Mouse (Mus musculus) forebrain, embryonic 10.5 days (tissue): ENCODE results near the gene Dmbt1. TPM values are rescaled to one million over a fixed set of nuclear protein-coding genes. Genes with fewer than 3 reads are reported as not detected.

ENCODE experiments used
- DNase-seq: peaks from one replicate; pipeline ENCODE4 v3.0.0-alpha.2; 2017; ENCODE audit warnings: low spot score; ENCODE audit errors: extremely low spot score
- H3K27ac ChIP-seq: fragments of 300-500 bp; sonication (generic); 2 replicates; pipeline ENCODE4 v1.5.1; 2016; ENCODE audit warnings: mild to moderate bottlenecking
- H3K27me3 ChIP-seq: fragments of 300-500 bp; sonication (generic); 2 replicates; pipeline ENCODE4 v1.6.1; 2016; ENCODE audit warnings: mild to moderate bottlenecking; ENCODE audit not compliant: poor library complexity, severe bottlenecking
- H3K36me3 ChIP-seq: fragments of 300-500 bp; sonication (generic); replicated peaks from 2 replicates; pipeline ENCODE4 v1.6.1; 2016; ENCODE audit warnings: mild to moderate bottlenecking, moderate library complexity
- H3K4me1 ChIP-seq: fragments of 300-500 bp; sonication (generic); 2 replicates; pipeline ENCODE4 v1.6.1; 2016
- H3K4me3 ChIP-seq: fragments of 300-500 bp; sonication (generic); 2 replicates; pipeline ENCODE4 v1.5.1; 2016; ENCODE audit warnings: mild to moderate bottlenecking, moderate library complexity
- H3K9me3 ChIP-seq: fragments of 300-500 bp; sonication (generic); 2 replicates; pipeline ENCODE4 v1.6.1; 2016; ENCODE audit warnings: mild to moderate bottlenecking, moderate library complexity
- WGBS: fragments of 180-500 bp; shearing (Covaris S2); methylation state at CpG from one replicate; pipeline ENCODE4 v1.1.7; 2016; 5-methylcytosine and 5-hydroxymethylcytosine counted together
- polyA plus RNA-seq: library from polyadenylated mRNA; unstranded; fragments of >200 nt; fragmentation: Nextera tagmentation; extraction: Ambion mirVana; gene quantifications from 2 replicates; pipeline ENCODE4 v1.2.1, GENCODE M21; 2016

The Dmbt1 gene
- not detected in 2 replicates for polyA plus RNA-seq

- H3K27ac ChIP-seq = no peak within 1 kb of the TSS
- H3K9me3 ChIP-seq = no peaks in the 10 kb centered on the region
- no peaks in the 10 kb centered on the region for H3K36me3 ChIP-seq
- peaks cover 12% of the 10 kb centered on the region for H3K4me1 ChIP-seq
- no peak for DNase-seq
- H3K27me3 ChIP-seq = 0 out of 2 replicates have a peak, but pooled peaks cover 14% of the 10 kb centered on the region
- WGBS = 89% methylated on average over 5 of the region's 5 CpGs
- no peak within 1 kb of the TSS for H3K4me3 ChIP-seq
Observed at GRCm38 (mm10) chr7:131031755-131032154, at the start of gene Dmbt1. Gene Dmbt1 (plus strand): TSS chr7:131032053.

- Histone ChIP-seq H3K4me1 (peaks cover 22% of the 10 kb centered on the region), H3K36me3 (no peaks in the 10 kb centered on the region), H3K9me3 (no peaks in the 10 kb centered on the region), H3K27ac (0 out of 2 replicates have a peak overlapping the region, but pooled peaks have one; percentile 20), H3K27me3 (no peaks in the 10 kb centered on the region), H3K4me3 (no peak overlapping the region)
- DNase-seq = peak; percentile 27
- WGBS = 50% methylated on average over 4 of the region's 4 CpGs
Observed at GRCm38 (mm10) chr7:130982371-130982770, 49.5 kb upstream of the Dmbt1 start.

- Histone ChIP-seq H3K4me3 (no peak overlapping the region), H3K4me1 (peaks cover 18% of the 10 kb centered on the region), H3K36me3 (no peaks in the 10 kb centered on the region), H3K27ac (no peak overlapping the region), H3K27me3 (no peaks in the 10 kb centered on the region), H3K9me3 (no peaks in the 10 kb centered on the region)
- 72% methylated on average over 3 of the region's 3 CpGs for WGBS
- DNase-seq = no peak
Observed at GRCm38 (mm10) chr7:130982881-130983280, 49.0 kb upstream of the Dmbt1 start.

- no peaks in the 10 kb centered on the region for H3K9me3 ChIP-seq
- H3K4me1 ChIP-seq = peaks cover 15% of the 10 kb centered on the region
- WGBS = 95% methylated on average over 7 of the region's 7 CpGs
Observed at GRCm38 (mm10) chr7:130984294-130984693, 47.6 kb upstream of the Dmbt1 start.

GRCm38 (mm10) chr7:130985193-130985592 lies 46.7 kb upstream of the Dmbt1 start:
- 92% methylated on average over 12 of the region's 12 CpGs for WGBS
- Histone ChIP-seq H3K27ac (no peak overlapping the region), H3K27me3 (no peaks in the 10 kb centered on the region), H3K4me1 (peaks cover 15% of the 10 kb centered on the region), H3K36me3 (no peaks in the 10 kb centered on the region), H3K9me3 (no peaks in the 10 kb centered on the region), H3K4me3 (no peak overlapping the region)
- no peak for DNase-seq

More at GRCm38 (mm10) chr7:130984294-130984693, 47.6 kb upstream of the Dmbt1 start:
- DNase-seq = no peak
- Histone ChIP-seq H3K27me3 (no peaks in the 10 kb centered on the region), H3K27ac (no peak overlapping the region), H3K36me3 (no peaks in the 10 kb centered on the region), H3K4me3 (no peak overlapping the region)

- H3K27ac ChIP-seq = no peak overlapping the region
- WGBS = 88% methylated on average over 3 of the region's 3 CpGs
Observed at GRCm38 (mm10) chr7:130985716-130986115, 46.1 kb upstream of the Dmbt1 start.

GRCm38 (mm10) chr7:130988146-130988545 lies 43.7 kb upstream of the Dmbt1 start:
- WGBS = 87% methylated on average over 5 of the region's 5 CpGs
- no peak for DNase-seq
- H3K4me1 ChIP-seq = no peaks in the 10 kb centered on the region; the same call in 1 of the 2 replicates

More at GRCm38 (mm10) chr7:130985716-130986115, 46.1 kb upstream of the Dmbt1 start:
- Histone ChIP-seq H3K4me1 (peaks cover 15% of the 10 kb centered on the region), H3K4me3 (no peak overlapping the region), H3K36me3 (no peaks in the 10 kb centered on the region), H3K9me3 (no peaks in the 10 kb centered on the region), H3K27me3 (no peaks in the 10 kb centered on the region)
- DNase-seq = no peak

GRCm38 (mm10) chr7:130989371-130989770 lies 42.5 kb upstream of the Dmbt1 start:
- 57% methylated on average over 3 of the region's 3 CpGs for WGBS
- DNase-seq = no peak
- Histone ChIP-seq H3K27ac (no peak overlapping the region), H3K4me1 (no peaks in the 10 kb centered on the region), H3K4me3 (no peak overlapping the region), H3K27me3 (no peaks in the 10 kb centered on the region), H3K36me3 (no peaks in the 10 kb centered on the region), H3K9me3 (no peaks in the 10 kb centered on the region)

More at GRCm38 (mm10) chr7:130988146-130988545, 43.7 kb upstream of the Dmbt1 start:
- Histone ChIP-seq H3K9me3 (no peaks in the 10 kb centered on the region), H3K36me3 (no peaks in the 10 kb centered on the region), H3K4me3 (no peak overlapping the region), H3K27me3 (no peaks in the 10 kb centered on the region), H3K27ac (no peak overlapping the region)

GRCm38 (mm10) chr7:130991174-130991789 lies 40.6 kb upstream of the Dmbt1 start:
- Histone ChIP-seq H3K9me3 (no peaks in the 10 kb centered on the region), H3K4me1 (no peaks in the 10 kb centered on the region), H3K27me3 (no peaks in the 10 kb centered on the region), H3K36me3 (no peaks in the 10 kb centered on the region), H3K27ac (no peak overlapping the region), H3K4me3 (no peak overlapping the region)
- WGBS = 92% methylated on average over 13 of the region's 13 CpGs
- DNase-seq = no peak

GRCm38 (mm10) chr7:130993907-130994306 lies 37.9 kb upstream of the Dmbt1 start:
- no peak overlapping the region for H3K27ac ChIP-seq

GRCm38 (mm10) chr7:131001976-131002726 lies 29.7 kb upstream of the Dmbt1 start:
- H3K4me3 ChIP-seq = no peak overlapping the region
- DNase-seq = no peak
- peaks cover 19% of the 10 kb centered on the region; the same call in 1 of the 2 replicates for H3K9me3 ChIP-seq
- no peak overlapping the region for H3K27ac ChIP-seq
- H3K36me3 ChIP-seq = no peaks in the 10 kb centered on the region
- no peaks in the 10 kb centered on the region for H3K4me1 ChIP-seq
- WGBS = 91% methylated on average over 12 of the region's 12 CpGs
- H3K27me3 ChIP-seq = no peaks in the 10 kb centered on the region

More at GRCm38 (mm10) chr7:130993907-130994306, 37.9 kb upstream of the Dmbt1 start:
- Histone ChIP-seq H3K4me1 (no peaks in the 10 kb centered on the region), H3K27me3 (no peaks in the 10 kb centered on the region), H3K9me3 (no peaks in the 10 kb centered on the region), H3K36me3 (no peaks in the 10 kb centered on the region), H3K4me3 (no peak overlapping the region)
- DNase-seq = no peak
- 56% methylated on average over 8 of the region's 8 CpGs for WGBS

GRCm38 (mm10) chr7:131004071-131004470 lies 27.8 kb upstream of the Dmbt1 start:
- Histone ChIP-seq H3K36me3 (no peaks in the 10 kb centered on the region), H3K4me1 (no peaks in the 10 kb centered on the region), H3K27ac (no peak overlapping the region), H3K9me3 (peaks cover 23% of the 10 kb centered on the region; the same call in 1 of the 2 replicates), H3K4me3 (no peak overlapping the region), H3K27me3 (no peaks in the 10 kb centered on the region)
- 96% methylated on average over 5 of the region's 5 CpGs for WGBS
- DNase-seq = no peak

- Histone ChIP-seq H3K4me1 (no peaks in the 10 kb centered on the region), H3K9me3 (peaks cover 23% of the 10 kb centered on the region; the same call in 1 of the 2 replicates), H3K4me3 (no peak overlapping the region), H3K27ac (no peak overlapping the region), H3K27me3 (no peaks in the 10 kb centered on the region), H3K36me3 (no peaks in the 10 kb centered on the region)
- DNase-seq = no peak
- WGBS = 90% methylated on average over 2 of the region's 2 CpGs
Observed at GRCm38 (mm10) chr7:131007221-131007620, 24.6 kb upstream of the Dmbt1 start.
